Mouse (Mus musculus) kidney, adult 8-10 months (tissue): ENCODE measurements around the gene Clasp2.
"Not testable (repeated sequence)": the region's sequence is repeated elsewhere in the genome, so short reads cannot be mapped to it uniquely, and the experiment has no call there.

Experiments used
- DNase-seq, 2 experiments: peaks; one replicate each; pipeline ENCODE4 v3.0.0; 2022

Gene Clasp2

DNA sequence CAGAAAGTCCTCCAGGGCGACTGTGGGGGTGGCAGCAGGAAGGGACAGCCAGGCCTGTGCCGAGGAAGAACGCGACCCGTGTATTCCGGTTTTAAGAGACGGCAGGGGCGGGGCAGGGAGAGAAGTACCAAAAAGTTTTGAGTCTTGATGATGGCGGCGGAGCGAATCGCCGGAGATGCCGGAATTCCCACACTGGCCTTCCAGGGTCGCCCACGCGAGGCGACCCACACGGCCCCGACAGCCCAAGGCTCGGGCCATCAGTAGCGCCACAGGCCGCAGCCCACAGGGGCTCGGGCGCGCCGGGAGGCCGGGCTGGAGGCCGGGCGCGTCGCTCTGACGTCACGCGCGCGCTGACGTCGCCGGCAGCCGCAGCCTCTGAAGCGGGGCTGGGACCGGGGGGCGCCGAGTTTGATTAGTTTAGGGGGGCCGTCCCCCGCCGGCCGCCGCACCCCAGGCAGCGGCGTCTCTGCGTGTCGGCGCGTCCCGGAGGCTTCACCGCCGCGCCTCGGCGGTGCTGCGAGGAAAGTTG, at the start of gene Clasp2:
Clasp2 (plus strand) TSS at position 366 of the 529 bp plus-strand sequence.
- peak; percentile 76 to 82 for DNase-seq

DNA sequence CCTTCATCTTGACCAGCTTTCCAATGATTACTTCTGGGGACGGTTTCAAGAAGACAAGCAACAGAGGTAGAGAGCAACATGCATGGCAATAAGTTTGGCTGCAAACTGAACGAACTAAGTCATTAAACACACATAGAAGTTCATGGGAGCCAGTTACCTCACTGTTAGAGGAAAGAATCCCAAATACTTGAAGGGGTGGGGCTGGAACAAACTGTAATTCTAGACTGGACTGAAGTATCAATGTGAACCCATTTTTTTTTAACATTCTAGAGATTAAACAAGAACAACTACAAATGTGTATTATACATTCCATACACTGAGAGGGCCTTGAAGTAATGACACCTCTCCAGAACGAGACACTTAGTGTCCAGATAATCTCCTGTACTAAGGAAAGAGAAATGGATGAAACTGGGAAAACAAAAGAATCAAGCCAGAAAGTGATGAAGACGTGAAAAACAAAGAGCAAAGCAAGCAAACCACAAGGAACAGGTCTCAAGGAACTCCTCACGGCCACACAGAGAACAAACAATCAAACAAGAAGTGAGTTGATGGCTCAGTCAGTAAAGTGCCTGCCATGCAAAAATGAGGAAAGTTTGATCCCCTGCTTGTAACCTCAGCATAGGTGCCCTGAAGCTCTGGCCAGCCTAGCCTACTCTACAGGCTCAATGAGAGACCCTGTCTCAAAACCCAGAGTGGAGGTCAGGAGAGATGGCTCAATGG, 39.7 kb upstream of the Clasp2 start:
- no peak for DNase-seq

DNA sequence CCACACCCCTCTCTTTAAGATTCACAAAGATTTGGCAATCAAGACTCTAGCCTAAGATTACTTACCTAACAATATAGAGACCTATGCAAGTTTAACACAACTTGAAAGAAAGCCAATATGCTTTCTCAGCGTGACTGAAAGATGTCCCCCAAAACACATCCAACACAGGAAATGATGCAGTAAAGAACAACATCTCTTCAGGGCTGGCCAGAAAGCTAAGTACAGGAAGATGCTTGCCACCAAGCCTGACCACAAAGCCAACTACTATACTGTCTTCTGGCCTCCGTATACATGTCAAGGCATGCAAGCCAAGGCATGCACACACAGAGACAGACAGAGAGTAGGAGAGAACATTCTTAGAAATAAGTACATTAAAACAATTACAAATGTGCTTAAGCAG, 35.2 kb upstream of the Clasp2 start:
- DNase-seq, result no peak

DNA sequence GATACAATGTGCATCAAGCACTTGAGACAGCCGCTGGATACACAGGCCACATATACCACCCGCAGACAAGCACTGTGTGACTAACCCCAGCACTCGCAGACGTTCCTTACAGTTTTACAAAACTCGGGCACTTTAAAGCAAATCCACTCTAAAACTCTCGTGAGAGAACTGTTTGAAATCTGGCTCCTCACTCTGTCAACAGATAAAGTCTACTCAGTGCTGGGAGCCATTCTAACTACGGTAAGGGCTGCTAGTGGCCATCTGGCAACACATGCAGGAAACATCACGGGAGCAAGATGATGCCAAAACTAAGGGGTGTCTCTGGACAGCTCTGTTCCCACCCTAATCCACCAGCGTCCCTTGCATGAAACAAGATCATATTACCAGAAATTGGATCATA, 34.4 kb upstream of the Clasp2 start:
- DNase-seq, result no peak

DNA sequence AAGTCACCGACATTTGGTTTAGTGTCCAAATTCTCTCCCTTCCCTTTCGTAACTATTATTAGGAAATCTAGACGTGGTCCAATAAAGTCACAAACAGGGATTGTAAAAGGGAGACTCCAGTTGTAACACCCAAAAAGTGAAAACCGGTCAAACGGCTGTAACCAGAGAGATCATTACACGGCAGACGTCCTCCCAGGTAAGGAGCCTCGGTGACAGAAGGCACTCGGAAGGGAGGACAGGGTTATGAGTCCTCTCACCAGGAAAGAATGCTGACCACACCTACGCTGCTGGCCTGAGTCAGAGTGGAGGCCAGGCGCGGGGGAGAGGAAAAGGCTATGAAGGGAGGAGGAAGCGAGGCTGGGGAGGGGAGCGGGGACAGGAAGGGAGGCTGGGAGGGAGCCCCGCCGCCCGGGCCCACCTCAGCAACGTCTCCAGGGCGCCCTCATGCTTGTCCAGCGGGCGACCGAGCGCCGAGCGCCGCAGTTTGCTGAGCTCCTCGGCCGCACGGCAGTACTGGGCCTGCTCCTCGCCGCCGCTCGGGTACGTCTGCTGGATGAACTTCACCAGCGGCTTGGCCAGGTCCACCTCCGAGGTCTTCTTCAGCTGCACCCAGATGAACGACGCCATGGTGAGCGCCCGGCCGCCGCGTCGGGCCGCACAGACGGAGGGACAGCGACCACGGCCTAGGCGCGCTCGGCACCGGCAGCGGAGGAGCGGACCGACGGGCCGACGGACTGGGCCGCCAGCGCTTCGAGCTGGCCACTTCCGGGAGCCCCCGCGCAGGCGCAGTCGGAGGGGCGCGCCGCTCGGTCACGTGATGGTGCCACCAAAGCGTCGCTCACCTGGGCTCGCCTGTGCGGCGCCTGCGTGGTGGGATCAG, 33.6 kb upstream of the Clasp2 start, which contains the start of gene Pdcd6ip:
Pdcd6ip (minus strand) TSS at position 779 of the 880 bp plus-strand sequence.
- peak; percentile 91 for DNase-seq

DNA sequence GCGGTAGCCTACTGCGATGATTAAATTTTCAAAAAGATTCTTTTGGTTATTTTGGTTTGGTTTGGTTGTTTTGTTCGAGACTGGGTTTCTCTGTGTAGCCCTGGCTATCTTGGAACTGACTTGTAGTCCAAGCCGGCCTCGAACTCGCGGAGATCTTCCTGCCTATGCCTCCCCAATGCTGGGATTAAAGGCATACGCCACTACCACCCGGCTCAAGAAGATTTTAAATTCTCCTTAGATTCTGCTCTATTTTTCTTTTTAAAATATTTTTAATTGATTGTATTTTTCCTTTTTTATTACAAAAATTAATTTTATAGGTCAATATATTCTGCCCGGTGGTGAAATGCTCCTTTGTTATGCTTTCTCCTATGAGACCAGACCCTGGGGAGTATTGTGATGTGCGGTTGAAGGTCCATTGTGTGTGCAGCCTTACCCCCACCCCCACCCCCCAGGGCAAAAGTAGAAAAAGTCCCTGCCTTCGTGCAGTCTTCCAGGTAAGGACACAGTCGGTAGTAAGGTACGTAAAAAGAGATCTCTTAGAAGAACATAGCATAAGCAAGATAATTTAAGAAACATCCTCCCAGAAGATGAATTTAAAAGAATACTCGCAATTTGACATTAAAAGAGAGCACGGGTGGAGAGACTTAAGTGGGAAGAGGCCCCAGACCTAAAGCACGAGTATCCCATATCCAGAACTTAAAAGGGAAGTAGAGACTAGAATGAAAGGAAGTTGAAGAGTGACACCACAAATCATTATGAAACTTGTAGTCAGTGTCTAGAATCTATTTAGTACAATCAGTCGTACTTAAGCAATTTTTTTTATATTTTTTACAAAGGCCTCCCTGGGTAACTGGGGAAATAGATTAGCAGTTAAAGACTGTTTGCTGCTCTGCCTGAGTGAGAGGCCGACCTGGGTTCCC, 32.7 kb upstream of the Clasp2 start:
- no peak for DNase-seq

DNA sequence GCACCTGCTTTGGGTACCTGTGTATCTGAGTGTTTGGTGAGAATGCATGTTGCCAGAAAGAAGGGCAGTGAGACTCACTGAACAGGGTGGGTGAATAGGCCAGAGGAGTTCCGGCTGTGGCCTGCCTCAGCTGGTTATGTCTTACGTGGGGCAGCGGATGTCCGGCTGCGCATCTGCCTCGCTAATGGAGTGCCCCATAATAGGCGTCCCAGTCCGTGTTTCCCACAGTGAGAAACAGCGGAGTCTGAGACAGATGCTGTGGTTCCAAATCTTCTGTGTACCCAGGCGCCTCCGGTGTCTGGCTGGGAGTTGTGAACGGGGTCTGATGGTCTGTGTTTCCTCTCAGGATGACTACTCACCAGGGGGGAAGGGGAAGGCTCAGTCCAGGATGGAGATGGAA, 30.4 kb upstream of the Clasp2 start:
- DNase-seq, result no peak

DNA sequence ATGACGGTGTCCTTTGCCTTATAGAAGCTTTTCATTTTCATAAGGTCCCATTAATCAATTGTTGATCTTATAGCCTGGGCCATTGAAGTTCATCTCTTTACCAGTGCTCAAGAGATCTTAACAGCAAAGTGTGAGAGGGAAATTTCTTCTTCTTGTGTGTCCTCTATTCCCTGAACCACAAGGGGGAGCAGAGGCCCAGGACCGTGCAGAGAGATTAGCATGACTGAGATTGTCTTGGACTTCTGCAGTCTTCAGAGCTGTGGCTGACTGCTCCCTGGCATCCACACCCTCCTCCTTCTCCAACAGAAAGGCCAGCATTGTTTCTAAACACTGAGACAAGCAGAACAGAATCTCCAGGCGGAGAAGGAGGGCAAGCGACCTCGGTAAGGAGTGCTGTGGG, 22.2 kb upstream of the Clasp2 start:
- peak in 1 of 2 experiments; percentile 34 for DNase-seq

DNA sequence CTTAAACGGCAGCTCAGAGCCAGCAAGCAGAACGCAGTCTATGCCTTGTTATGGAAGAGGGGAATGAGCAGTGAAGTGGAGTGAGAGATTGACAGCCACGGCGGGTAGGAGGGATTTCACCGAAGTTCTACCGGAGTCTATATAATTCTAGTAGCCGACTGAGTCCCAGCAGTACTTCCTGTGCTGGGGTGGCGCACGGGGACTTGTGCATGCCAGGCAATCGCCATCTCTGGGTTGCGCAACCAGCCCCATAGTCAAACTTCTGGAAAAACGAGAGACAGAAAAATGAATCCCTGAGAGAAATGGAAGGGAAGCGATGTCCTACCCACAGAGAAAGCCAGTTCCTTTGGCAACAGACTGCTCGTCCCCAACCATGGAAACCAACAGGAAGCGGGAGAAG, 16.6 kb upstream of the Clasp2 start:
- DNase-seq, result no peak

DNA sequence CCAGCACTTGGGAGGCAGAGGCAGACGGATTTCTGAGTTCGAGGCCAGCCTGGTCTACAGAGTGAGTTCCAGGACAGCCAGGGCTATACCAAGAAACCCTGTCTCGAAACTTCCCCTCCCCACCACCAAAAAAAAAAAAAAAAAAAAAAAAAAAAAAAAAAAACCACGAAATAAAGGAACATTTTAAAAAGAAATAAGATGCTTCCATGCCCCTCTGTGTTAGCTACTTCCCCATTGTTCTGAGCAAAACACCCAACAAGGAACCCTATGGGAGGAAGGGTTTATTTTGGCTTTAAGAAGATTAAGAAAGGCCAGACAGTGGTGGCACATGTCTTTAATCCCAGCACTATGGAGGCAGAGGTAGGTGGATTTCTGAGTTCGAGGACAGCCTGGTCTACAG, 15.7 kb upstream of the Clasp2 start:
- not testable (repeated sequence) for DNase-seq

DNA sequence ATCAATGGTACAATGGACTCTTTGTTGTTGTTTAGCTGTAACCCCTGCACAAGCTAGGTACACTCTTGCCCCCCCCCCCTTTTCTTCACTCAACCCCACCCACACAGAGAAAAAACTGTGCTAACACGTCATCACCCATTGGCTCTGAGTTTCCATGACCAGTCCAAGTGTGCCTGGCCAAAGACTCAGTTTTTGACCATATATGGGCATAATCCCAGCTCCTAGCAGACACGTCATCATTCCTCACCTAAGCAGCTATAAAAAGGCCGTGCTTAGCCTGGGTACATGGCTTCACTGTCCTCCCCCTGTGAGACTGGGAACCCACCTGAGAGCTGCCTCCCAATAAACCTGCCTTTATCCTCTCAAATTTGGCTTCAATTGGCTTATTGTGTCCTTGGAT, 15.1 kb upstream of the Clasp2 start:
- DNase-seq, result no peak

DNA sequence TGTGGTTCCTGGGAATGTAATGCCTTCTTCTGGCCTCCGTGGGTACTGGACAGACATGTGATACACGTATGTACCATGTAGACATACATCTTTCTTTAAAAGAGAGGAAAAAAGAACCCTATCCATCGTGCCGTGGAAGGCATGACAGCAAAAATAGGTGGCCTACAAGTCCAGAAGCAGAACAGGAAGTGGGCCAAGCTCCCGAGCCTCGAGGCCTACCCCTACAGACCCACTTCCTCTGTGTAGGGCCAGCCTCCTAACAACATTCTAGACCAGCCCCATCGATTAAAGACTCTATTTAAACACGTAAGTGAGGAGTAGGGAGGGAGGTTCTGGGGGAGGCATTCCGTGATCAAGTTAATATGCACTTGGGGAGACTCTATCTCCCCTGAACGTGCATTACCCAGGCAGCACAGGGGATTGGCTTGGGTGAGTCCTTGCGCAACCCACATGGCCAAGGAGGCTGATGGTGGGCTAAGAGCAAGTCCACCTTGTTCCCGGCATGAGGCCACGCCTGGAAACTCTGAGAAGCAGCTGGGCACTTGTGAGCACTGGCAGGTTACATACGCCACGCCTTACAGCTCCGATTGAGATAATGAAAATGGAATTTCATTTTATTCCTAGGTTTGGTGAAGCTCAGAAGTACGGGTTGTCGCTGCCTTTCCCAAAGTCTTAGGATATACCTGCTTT, 14.1 kb upstream of the Clasp2 start:
- no peak for DNase-seq

DNA sequence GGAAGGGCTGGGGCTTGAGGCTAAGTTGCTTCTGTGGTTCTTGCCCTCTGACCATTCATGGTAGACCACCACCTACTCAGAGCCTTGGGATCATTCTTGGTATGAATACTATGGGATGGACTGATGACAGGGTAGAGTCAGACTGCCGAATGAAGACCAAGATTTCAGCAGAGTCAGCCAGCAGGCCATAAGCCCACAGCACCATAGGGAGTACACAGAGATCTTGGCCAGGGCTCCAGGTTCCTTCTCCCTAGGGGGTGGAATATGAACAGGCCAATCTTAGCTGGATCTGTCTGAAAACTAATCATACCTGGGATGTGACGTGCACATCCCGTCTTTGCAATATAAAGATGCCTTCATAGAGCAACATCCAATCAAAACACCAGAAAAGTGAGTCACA, 9.7 kb upstream of the Clasp2 start:
- DNase-seq, result no peak

DNA sequence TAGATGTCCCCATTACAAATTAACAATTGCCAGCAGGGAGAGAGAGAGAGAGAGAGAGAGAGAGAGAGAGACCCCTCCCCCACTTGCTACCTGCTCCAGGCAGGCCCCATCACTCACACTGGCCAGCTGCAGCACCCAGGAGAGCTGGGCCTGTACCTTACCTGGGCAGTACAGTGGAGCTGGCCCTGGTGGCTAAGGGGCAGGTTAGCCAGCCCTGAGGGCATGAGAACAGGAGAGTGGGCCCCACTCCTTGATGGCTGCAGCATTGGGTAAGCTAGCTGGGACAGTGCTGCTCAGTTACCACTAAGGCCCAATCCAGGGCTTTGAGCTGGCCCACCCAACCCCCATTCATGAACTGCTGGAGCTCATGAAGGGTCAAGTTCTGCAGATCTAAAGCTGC, 5.4 kb upstream of the Clasp2 start:
- DNase-seq, result no peak

DNA sequence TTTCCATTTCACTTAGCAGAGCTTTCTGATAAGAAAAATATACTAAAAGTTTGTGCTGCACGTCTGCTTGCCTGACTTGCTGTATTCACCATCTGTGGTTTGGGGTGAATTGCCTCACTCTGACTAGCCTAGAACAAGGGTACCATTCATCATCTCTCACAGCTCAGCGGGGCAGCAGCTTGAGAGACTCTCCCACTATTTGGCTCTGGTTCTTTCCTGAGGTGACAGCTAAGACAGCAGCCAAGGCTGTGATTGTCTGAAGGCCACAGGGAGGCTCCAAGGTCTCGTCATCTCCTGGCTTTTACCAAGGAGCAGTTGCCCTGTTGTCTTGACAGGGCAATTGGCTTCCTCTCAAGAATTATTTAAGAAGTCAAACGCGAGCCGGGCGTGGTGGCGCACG, 3.3 kb upstream of the Clasp2 start:
- DNase-seq, result no peak

DNA sequence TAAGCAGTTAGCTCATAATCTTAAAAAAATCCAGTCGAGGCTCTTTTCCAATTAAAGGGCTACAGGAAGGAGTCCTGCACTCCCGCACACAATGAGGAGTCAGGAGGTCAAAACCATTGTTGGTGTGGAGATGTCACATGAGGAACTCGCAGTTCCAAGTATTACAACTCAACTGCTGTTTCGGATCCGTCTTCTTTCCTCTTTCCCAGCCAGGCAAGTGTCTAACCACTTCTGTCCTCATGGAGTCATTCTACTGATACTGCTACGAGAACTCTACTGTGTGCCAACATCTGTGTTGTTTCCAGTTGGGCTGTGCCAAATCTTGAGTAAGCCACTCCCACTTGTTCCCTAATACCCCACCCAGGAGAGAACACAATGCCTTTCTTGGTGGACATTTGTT, 2.3 kb upstream of the Clasp2 start:
- DNase-seq, result peak; percentile 16 to 39

DNA sequence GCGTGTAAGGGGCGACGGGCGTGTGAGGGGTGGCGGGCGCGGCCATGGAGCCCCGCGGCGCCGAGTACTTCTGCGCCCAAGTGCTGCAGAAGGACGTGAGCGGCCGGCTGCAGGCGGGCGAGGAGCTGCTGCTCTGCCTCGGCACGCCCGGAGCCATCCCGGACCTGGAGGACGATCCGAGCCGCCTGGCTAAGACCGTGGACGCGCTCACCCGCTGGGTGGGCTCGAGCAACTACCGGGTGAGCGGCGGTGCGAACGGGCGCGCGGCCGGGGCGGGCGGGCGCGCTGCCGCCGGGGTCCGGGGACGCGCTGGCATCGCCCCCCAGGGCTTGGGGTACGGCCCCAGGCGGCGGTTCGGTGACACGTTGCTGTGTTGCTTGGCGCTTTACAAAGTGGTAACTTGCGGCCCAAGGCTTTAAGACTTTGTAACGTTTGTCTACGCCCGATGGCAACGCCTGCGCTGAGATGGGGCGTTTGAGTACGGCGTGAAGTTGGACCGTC, 414 bp downstream of the Clasp2 start:
- DNase-seq, result no peak

DNA sequence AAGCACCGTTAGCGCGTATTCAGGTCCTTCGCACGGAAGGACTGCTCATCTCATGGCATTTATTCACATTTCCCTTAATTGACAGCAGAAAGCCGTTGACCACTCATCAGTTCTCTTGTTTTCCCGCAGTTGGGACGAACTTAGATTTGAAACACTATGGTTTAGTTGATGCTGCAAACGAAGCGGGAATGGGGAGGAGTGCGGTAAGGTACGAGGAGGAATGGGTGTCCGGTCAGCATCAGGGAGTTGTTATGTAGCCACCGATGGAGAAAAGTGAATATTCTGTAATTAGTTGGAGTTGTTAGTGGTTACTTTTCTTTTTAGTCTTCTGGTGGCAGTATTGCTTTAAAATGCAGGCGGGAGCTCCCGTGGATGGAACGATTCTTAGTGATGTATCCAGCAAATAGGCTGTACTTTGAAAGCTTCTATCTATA, 1.1 kb downstream of the Clasp2 start:
- peak; percentile 7 to 29 for DNase-seq

DNA sequence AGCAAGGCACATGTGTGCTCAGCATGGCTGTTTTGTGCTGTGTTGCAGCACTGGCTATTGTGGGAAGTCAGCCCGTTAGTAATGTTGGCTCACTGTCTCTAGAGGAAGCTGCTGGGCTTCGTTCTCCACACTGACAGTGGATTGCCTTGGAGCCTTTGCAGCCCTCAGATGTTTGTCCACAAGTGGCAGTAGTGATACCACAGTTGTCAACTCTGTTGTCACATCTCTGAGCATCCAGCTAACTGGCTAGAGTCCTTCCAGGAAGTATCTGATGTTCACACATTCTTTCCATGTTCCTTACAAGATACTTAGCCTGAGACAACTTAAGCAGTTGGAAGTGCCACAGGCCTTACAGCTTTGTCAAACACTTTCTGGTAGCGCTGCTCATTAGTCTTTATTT, 2.0 kb downstream of the Clasp2 start:
- DNase-seq, result no peak

DNA sequence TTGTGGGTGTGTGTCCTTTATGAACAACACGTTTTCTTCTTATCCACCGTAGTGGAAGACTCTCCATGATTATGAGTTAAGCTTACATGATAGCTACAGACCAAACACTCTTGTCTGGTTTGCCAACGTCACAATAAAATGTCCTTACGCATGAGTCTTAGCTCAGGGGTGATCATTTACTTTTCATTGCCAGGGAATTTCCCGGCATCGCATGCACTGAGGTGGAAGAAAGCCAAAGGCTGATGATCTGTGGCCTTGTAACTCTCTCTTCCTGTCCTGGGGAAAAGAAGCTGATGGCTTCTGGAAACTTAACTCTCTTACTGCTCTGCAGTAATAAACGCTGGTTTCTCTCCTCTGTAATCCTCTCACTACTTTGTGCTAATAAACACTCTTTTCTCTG, 8.1 kb downstream of the Clasp2 start:
- peak; percentile 60 to 63 for DNase-seq

DNA sequence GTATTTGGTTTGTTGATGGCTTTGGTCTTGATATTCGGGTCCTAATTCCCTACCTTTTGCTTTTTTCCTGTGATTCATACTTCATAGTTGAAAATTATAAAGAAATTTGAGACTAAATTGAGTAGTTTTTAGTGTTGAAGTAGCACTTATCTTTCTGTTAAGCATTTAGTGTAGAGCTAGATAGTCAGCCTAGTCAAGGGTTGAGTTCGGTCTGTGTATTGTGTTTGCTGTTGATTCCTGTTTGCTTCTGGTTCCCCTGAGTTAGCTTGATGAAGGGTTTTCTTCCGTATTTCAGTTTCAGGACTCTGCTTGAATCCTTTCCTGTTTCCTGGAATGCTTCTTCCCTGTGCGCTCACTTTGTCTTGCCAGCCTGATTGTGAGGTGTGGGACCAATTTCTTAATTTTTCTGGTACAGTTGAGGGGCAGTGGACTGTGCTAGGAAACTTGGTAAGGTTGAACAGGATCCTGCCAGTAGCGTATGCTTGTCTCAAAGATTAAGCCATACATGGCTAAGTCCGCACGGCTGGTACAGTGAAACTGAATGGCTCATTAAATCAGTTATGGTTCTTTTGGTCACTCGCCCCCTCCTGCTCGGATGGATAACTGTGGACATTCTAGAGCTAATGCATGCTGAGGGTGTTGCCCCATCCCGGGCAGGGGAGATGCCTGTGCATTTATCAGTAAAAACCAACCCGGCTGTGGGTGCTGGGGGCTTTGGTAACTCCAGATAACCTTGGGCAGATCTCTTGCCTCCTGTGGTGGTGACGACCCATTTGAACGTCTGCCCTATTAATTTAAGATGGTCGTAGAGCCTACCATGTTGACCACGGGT, 14.8 kb downstream of the Clasp2 start:
- no peak for DNase-seq
